Mouse (Mus musculus): ENCODE data around the gene Olfr836. TPM values are rescaled to one million over a fixed set of nuclear protein-coding genes. Genes with fewer than 3 reads are reported as not detected.
"Not testable (repeated sequence)": the region's sequence is repeated elsewhere in the genome, so short reads cannot be mapped to it uniquely, and the experiment has no call there.

Gene Olfr836
- not detected for total RNA-seq (2022)

DNA sequence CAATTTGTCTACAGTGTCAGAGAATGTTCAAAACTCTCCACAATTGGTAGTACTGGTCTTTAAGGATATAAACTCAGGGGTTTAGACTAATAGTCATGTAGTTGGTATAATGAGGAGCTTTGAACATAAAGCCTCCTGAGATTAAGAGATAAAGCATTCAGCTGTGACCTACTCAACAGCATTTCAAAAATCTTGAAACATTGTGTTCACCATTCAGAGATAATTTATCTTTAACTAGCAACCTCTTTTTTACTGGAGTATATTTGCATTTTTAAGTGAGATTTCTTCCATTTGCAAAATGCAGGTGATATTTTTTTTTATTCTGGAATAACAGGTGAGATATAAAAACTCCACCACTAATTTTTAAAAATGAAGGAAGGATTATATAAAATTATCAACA lies at the start of gene Olfr836:
Gene Olfr836, plus strand, starts transcription at position 301 of the 400 bp plus-strand sequence.
- no peak for DNase-seq (ENCODE audit: low spot score)

DNA sequence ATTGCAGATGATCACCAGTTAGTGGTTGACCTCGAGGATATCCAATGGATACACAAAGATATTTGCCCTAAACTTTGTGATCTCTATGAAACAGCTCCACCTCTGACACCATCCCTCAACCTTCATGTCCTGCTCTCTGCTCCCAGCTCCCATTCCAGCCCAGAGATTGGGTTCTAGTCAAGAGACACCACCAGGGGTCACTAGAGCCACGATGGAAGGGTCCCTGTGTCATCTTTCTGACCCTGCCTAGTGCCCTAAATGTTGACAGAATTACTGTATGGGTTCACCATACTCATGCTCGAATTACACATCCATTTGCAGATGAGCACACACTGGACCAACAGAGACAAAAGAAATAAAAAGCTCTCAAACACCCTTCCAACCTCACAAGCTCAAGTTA lies 35.2 kb upstream of the Olfr836 start:
- no peak for DNase-seq (ENCODE audit: low spot score)

DNA sequence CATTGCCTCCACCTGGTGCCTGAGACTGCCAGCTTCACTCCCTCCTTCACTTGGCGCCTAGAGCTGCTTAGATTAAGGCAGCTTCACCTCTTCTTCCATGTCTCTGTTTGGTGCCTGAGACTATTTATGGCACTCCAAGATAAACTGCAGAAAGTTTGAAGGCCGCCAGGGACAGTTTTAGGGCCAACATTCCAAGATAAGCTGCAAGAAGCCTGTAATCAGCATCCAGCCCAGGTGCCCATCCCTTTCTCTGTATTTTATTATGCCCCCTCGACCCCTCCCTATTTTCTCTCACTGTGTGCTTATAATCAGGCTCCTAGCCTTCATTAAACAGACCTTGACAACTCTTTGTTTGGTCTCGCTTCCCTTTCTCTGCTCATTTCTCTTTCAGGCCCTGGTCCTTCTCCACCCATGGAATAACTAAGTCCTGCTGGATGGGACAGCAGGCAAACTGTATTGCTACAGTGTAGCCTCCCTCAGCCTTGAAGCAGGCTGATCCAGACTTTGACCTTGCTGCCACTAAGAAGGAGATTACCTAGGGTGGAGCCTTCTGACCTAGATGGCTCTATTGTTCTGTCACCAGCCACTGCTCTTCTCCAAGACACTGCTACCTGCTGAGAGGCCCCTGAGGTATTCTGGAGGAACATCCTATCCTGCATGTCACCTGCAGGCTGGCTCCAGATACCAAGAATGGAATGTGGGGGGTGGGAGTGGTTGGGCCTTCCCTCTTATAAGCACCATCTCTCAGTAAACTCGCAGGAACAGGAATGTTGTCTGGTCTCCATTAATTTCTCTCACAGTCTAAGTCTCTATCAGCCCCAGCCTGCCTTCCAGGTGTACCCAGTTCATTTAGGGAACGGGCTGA lies 27.1 kb upstream of the Olfr836 start:
- not testable (repeated sequence) for DNase-seq (ENCODE audit: low spot score)

DNA sequence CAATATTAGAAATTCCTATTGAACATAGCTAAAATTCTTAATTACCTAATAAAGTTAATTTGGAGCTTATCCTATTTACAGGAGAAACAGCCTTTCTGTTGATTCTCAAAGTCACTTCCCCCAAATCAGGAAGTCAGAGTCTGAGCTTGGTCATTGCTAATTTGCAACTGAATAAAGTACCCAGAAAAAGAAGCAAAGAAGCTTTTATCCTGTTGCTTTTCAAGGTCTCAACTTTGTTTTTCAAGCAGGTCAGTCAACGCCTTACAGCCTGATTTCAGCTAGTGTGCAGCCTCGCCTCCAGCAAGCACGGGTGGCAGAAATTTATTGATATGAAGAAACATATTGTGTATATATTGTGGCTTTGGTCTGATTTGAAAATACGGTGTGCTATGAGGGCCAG lies 22.9 kb upstream of the Olfr836 start:
- no peak for DNase-seq (ENCODE audit: low spot score)

DNA sequence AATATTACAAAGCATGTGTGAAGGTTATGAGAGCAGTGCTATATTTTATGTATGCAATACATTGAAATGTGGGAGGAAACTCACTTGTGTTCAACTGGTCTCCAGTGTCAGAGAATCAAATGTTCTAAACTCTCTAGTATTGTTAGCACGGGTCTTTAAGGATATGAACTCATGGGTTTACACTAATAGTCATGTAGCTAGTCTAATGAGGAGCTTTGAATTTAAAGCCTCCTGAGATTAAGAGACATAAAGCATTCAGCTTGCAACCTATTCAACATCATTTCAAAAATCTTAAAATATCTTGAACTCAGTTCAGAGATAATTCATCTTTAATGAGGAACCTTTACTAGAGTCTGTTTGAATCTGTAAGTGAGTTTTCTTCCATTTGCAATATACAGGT lies 15.8 kb downstream of the Olfr836 start, which contains the start of gene Olfr837:
Gene Olfr837, plus strand, starts transcription at position 301 of the 400 bp plus-strand sequence.
- DNase-seq (ENCODE audit: low spot score) = no peak

Other genes starting within 250 kb of the Olfr836 start
- not detected for gene Olfr830, start 245.7 kb upstream of the Olfr836 start, total RNA-seq (2022)
- not detected for gene Olfr832, start 183.3 kb upstream of the Olfr836 start, total RNA-seq (2022)
- not detected for gene Olfr834, start 132.4 kb upstream of the Olfr836 start, total RNA-seq (2022)
- gene Olfr835, start 87.6 kb upstream of the Olfr836 start, total RNA-seq (2022) = not detected
- gene Olfr837, start 15.9 kb downstream of the Olfr836 start, total RNA-seq (2022) = not detected
- not detected for gene Olfr839-ps1, start 56.9 kb downstream of the Olfr836 start, total RNA-seq (2022)
- gene Olfr843, start 131.6 kb downstream of the Olfr836 start, total RNA-seq (2022) = not detected
- gene Olfr844, start 196.0 kb downstream of the Olfr836 start, total RNA-seq (2022) = not detected
- not detected for gene Olfr845, start 216.1 kb downstream of the Olfr836 start, total RNA-seq (2022)
- not detected for gene Olfr846, start 243.6 kb downstream of the Olfr836 start, total RNA-seq (2022)

Measured in heart, adult 8-10 months (tissue).